Mouse (Mus musculus) intestine, embryonic 15.5 days (tissue): Measurements from ENCODE around the gene Oprm1. TPM values are rescaled to one million over a fixed set of nuclear protein-coding genes. Genes with fewer than 3 reads are reported as not detected.

Experiments used
- ATAC-seq: fragments of 200-750 bp; cut with Nextera tagmentation; 2 replicates; pipeline ENCODE4 v1.8.0; 2017; ENCODE audit warnings: moderate TSS enrichment, moderate library complexity
- H3K27ac ChIP-seq: fragments of 300-500 bp; sonication (generic); 2 replicates; pipeline ENCODE4 v1.5.1; 2015; ENCODE audit warnings: mild to moderate bottlenecking, inconsistent platforms
- H3K27me3 ChIP-seq: fragments of 300-500 bp; sonication (generic); replicated peaks from 2 replicates; pipeline ENCODE4 v1.6.1; 2015; ENCODE audit warnings: inconsistent platforms
- H3K36me3 ChIP-seq: fragments of 300-500 bp; sonication (generic); 2 replicates; pipeline ENCODE4 v1.6.1; 2015; ENCODE audit warnings: inconsistent platforms
- H3K4me1 ChIP-seq: fragments of 300-500 bp; sonication (generic); replicated peaks from 2 replicates; pipeline ENCODE4 v1.6.1; 2015; ENCODE audit warnings: inconsistent platforms
- H3K4me2 ChIP-seq: fragments of 300-500 bp; sonication (generic); replicated peaks from 2 replicates; pipeline ENCODE4 v1.6.1; 2015; ENCODE audit warnings: mild to moderate bottlenecking, inconsistent platforms
- H3K4me3 ChIP-seq: fragments of 300-500 bp; sonication (generic); replicated peaks from 2 replicates; pipeline ENCODE4 v1.5.1; 2015; ENCODE audit warnings: inconsistent platforms
- H3K9ac ChIP-seq: fragments of 300-500 bp; sonication (generic); 2 replicates; pipeline ENCODE4 v1.6.1; 2015; ENCODE audit warnings: inconsistent platforms
- H3K9me3 ChIP-seq: fragments of 300-500 bp; sonication (generic); 2 replicates; pipeline ENCODE4 v1.6.1; 2016; ENCODE audit warnings: inconsistent platforms
- WGBS: fragments of 180-500 bp; shearing (Covaris S2); methylation state at CpG from one replicate; pipeline ENCODE4 v1.1.7; 2015; 5-methylcytosine and 5-hydroxymethylcytosine counted together
- polyA plus RNA-seq: library from polyadenylated mRNA; unstranded; fragments of >200 nt; fragmentation: Nextera tagmentation; extraction: Ambion mirVana; gene quantifications from 2 replicates; pipeline ENCODE4 v1.2.1, GENCODE M21; 2015

Oprm1 gene
- polyA plus RNA-seq, 1 experiment from 2014 or later = 0.20 TPM

DNA sequence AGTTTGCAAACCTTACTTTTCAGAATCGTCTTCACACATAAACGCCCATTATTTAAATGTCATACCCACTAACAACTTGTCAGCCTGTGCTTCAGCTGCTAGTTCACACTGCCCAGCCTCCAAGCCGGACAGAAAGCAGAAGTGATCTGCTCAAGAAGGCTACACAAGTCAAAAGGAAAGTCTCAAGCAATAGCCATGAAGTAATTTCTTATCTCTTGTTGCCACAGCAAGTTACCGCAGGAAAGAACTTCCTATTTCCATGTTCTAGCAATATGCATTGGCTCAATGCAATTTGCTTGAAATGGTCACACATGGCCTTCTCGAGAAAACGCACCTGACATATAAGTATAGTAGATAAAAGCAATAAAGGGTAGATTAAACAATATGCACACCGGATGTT is 304.7 kb downstream of the Oprm1 start:
- Histone ChIP-seq H3K4me2 (no peak overlapping the region), H3K27me3 (no peaks in the 10 kb centered on the region), H3K4me1 (no peaks in the 10 kb centered on the region), H3K4me3 (no peak overlapping the region), H3K27ac (no peak overlapping the region), H3K9ac (no peak overlapping the region), H3K36me3 (no peaks in the 10 kb centered on the region), H3K9me3 (no peaks in the 10 kb centered on the region)
- 71% methylated on average over 7 of the region's 7 CpGs for WGBS
- no peak for ATAC-seq

DNA sequence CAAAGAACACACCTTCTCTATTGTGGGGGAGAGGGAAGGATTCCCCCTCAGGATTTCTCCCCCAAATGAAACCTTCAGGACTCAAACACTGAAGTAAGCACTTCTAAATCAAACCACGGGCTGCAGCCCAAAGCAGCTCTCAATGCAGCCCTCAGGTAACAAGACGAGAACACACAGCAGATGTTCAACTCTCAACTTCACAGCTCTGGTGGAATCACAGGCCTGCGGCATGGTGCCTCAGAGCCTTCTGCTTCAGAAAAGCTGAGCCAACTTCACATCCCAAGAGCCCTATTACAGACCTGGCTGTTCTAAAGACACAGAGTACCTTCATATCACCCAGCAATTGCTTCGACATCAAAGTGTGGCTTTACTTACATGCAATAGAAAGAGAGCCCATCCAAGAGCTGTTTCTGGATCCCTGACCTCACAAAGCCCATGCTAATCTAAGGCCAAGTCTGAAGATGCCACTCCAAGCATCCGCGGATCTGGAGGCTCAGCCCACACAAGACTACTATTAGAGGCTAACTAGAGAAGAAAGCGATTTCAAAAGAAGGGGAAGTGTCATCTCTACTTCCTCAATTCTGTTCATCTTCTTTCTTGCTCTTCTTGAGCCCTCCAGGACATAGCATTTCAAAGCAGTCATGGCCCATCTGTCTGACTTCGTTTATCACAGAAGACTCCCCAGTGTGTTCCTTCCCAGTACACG is 305.6 kb downstream of the Oprm1 start:
- 77% methylated on average over 9 of the region's 9 CpGs for WGBS
- no peak for ATAC-seq
- no peaks in the 10 kb centered on the region for H3K4me1 ChIP-seq

DNA sequence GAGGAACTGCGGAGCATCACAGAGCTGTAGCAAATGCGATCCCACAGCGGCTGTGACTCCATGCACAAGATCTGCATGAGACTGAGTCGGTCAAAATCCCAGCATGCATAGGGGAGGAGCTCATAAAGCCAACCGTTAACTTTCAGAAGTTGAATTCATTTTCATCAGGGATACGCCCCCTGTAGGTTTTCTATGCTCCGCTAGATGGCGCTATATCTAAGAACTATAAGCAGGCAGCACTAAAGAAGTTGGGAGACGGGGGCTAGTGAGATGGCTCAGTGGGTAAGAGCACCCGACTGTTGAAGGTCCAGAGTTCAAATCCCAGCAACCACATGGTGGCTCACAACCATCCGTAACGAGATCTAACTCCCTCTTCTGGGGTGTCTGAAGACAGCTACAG is 310.3 kb downstream of the Oprm1 start:
- Histone ChIP-seq H3K36me3 (no peaks in the 10 kb centered on the region), H3K27ac (no peak overlapping the region), H3K4me1 (no peaks in the 10 kb centered on the region), H3K9me3 (no peaks in the 10 kb centered on the region), H3K4me2 (no peak overlapping the region), H3K9ac (no peak overlapping the region), H3K27me3 (no peaks in the 10 kb centered on the region), H3K4me3 (no peak overlapping the region)
- 68% methylated on average over 12 of the region's 12 CpGs for WGBS
- ATAC-seq = no peak

More for the DNA sequence above, 305.6 kb downstream of the Oprm1 start:
- no peak overlapping the region for H3K27ac ChIP-seq
- no peaks in the 10 kb centered on the region for H3K9me3 ChIP-seq
- no peak overlapping the region for H3K4me2 ChIP-seq
- H3K36me3 ChIP-seq = no peaks in the 10 kb centered on the region
- no peaks in the 10 kb centered on the region for H3K27me3 ChIP-seq
- no peak overlapping the region for H3K4me3 ChIP-seq
- H3K9ac ChIP-seq = no peak overlapping the region

DNA sequence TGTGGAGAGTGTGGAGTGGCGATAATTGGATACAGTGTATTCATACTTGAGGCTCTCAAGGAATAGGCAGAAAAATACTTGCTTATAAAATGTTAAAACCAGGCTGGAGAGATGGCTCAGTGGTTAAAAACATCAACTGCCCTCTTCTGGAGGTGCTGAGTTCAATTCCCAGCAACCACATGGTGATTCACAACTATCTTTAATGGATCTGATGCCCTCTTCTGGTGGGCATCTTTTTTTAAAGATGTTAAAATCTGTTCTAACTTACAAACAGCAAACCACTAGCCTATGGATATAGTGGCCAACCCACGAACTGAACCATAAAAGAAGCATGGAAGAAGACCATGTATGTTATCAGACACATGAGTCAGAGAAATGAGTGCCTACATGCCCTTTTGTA is 310.8 kb downstream of the Oprm1 start:
- no peaks in the 10 kb centered on the region for H3K9me3 ChIP-seq
- H3K4me3 ChIP-seq = no peak overlapping the region
- no peaks in the 10 kb centered on the region for H3K4me1 ChIP-seq
- no peak overlapping the region for H3K27ac ChIP-seq
- H3K27me3 ChIP-seq = no peaks in the 10 kb centered on the region
- H3K9ac ChIP-seq = no peak overlapping the region
- H3K36me3 ChIP-seq = no peaks in the 10 kb centered on the region
- 93% methylated on average over 2 of the region's 2 CpGs for WGBS
- ATAC-seq = no peak
- no peak overlapping the region for H3K4me2 ChIP-seq

DNA sequence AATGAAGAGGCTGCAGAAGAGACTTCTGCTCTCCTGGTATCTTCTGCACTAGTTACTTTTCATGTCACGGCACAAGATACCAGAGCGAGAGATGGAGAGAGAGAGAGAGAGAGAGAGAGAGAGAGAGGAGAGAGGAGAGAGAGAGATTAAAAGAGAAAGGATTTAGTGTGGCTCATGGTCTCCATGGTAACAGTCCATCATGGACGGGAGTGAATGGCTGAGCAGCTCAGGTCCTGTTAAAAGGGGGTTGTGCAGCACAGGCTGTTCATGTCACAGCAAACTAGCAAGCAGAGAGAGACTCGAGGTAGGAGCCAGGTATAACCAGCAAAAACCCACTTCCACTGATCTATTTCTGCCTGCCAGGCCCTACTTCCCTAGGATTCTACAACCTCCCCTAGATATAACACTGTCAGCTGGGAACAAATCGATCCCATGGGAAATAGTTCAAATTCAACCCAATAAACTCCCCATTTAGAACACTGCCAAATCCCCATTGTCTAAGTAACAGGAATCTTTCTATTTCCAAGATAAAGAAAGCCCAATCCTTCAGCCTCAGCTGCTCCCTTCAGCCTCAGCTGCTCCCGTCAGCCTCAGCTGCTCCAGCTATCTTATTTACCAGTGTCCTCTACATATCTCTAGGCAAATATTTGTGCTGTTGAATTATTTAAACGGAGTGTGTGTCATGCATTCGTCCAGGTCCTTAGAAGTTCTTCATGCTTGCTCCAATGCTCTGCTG is 312.0 kb downstream of the Oprm1 start:
- H3K4me2 ChIP-seq = no peak overlapping the region
- H3K27me3 ChIP-seq = no peaks in the 10 kb centered on the region
- H3K9me3 ChIP-seq = no peaks in the 10 kb centered on the region
- H3K27ac ChIP-seq = no peak overlapping the region
- H3K4me1 ChIP-seq = no peaks in the 10 kb centered on the region
- no peak overlapping the region for H3K4me3 ChIP-seq
- H3K9ac ChIP-seq = no peak overlapping the region
- 54% methylated on average over 8 of the region's 8 CpGs for WGBS
- no peaks in the 10 kb centered on the region for H3K36me3 ChIP-seq
- no peak for ATAC-seq

DNA sequence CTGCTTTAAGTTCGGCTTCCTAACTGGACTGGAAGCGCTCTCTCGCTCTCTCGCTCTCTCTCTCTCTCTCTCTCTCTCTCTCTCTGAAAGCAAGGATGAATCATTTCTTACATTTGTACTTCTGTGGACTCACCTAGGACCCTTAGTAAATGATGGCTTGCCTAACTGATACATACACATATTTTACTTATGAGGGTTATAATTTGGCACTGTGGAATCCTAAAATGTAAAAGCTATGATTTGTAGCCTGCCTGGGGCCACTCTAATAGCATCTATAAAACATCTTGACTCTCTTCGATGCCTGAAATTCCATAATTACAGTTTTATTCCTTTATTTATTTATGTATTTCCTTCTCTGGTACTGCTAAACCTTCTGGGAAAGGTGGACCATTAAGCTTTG is 312.6 kb downstream of the Oprm1 start:
- Histone ChIP-seq H3K9ac (no peak overlapping the region), H3K27me3 (no peaks in the 10 kb centered on the region), H3K9me3 (no peaks in the 10 kb centered on the region), H3K4me2 (no peak overlapping the region), H3K27ac (no peak overlapping the region), H3K4me1 (no peaks in the 10 kb centered on the region), H3K36me3 (no peaks in the 10 kb centered on the region), H3K4me3 (no peak overlapping the region)
- WGBS = 55% methylated on average over 5 of the region's 5 CpGs
- no peak for ATAC-seq

DNA sequence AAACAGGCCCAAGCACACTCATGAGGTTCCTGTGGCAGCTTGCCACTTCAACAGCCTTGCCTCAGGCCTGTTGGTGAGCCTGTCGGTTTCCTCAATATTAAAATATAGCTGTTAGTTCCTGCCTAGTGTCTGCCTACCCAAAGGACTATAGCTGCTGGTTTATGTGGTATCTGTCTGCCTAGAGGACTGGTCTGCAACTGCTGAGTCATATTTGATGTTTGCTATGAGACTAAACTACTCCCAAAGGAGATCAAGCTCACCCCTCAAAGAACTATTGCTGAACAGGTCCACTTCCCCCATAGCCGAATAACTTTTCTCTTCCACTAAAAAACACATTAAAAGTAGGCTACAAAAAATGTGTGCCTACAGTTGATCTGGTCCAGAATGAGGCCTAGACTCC is 315.9 kb downstream of the Oprm1 start:
- no peaks in the 10 kb centered on the region for H3K4me1 ChIP-seq
- 84% methylated on average over 2 of the region's 2 CpGs for WGBS
- H3K4me2 ChIP-seq = no peak overlapping the region
- ATAC-seq = no peak
- H3K9me3 ChIP-seq = no peaks in the 10 kb centered on the region
- H3K27ac ChIP-seq = no peak overlapping the region
- no peaks in the 10 kb centered on the region for H3K27me3 ChIP-seq
- no peaks in the 10 kb centered on the region for H3K36me3 ChIP-seq
- no peak overlapping the region for H3K9ac ChIP-seq
- no peak overlapping the region for H3K4me3 ChIP-seq

DNA sequence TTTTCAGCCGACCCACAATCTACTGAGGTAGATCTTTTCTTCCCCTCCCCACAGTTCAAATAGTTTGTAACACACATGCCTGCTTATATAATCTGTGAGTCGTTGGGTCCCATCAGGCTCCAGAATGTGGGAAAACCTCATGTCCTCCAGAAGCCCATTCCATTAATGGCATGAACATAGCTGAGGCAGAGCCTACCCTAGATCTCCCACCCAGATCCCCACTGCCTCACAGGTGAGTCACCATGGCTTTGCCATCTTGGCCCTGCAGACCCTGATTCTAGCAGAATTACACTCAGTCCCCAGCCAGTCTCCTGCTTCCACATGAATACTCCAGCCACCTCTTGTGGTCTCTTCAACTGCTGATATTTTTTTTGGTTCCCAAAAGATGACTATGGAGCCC is 317.4 kb downstream of the Oprm1 start:
- Histone ChIP-seq H3K4me1 (no peaks in the 10 kb centered on the region), H3K27me3 (no peaks in the 10 kb centered on the region), H3K9ac (no peak overlapping the region), H3K4me2 (no peak overlapping the region), H3K36me3 (no peaks in the 10 kb centered on the region), H3K27ac (no peak overlapping the region), H3K4me3 (no peak overlapping the region), H3K9me3 (no peaks in the 10 kb centered on the region)
- WGBS = 84% methylated on average over 2 of the region's 2 CpGs
- ATAC-seq = 0 out of 2 replicates have a peak, but pooled peaks have one; percentile 8

DNA sequence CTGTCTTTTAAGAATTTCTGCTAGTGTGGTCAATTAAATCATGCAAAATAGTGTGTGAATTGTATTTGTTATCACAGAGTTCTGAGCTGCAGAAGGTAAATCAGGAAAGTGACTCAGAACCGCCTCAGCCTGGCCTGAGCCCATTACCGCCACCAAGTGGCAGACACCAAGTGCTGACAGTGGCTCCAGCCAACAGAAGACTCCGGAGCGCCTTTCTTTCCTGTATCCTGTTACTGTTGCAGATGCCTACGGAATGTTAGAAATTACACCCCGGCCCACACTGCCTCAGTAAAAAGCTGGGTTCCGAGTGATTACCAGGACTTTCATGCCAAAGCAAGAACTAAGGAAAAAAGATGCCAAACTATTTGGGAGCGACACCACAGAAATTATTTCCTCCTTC is 317.9 kb downstream of the Oprm1 start:
- H3K4me1 ChIP-seq = no peaks in the 10 kb centered on the region
- no peaks in the 10 kb centered on the region for H3K36me3 ChIP-seq
- no peak overlapping the region for H3K4me3 ChIP-seq
- peak overlapping the region; percentile 30; the same call in 1 of the 2 replicates for H3K4me2 ChIP-seq
- no peaks in the 10 kb centered on the region for H3K9me3 ChIP-seq
- 0 out of 2 replicates have a peak overlapping the region, but pooled peaks have one; percentile 64 for H3K27ac ChIP-seq
- 11% methylated on average over 8 of the region's 8 CpGs for WGBS
- H3K27me3 ChIP-seq = no peaks in the 10 kb centered on the region
- H3K9ac ChIP-seq = no peak overlapping the region
- peak; percentile 83 for ATAC-seq

DNA sequence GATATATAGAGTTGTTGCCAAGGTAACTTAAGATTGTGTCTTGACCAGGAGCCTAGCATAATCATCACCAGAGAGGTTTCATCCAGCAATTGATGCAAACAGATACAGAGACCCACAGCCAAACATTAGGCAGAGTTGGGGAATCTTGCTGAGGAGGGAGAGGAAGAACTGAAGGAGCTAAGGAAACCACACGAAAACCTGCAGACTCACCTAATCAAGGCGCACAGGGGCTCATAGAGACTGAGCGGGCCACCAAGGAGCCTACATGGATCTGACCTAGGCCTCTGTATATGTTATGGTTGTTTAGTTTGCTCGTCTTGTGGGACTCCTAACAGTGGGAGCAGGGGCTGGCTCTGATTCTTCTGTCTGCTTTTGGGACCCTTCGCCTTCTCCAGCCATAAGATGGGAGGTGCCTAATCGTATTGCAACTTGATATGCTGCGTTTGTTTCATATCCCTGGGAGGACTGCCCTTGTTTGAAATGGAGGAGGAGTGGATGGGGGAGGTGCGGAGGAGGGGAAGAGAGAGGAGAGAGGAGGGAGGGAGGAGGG is 318.4 kb downstream of the Oprm1 start:
- WGBS = 35% methylated on average over 7 of the region's 8 CpGs
- Histone ChIP-seq H3K9me3 (no peaks in the 10 kb centered on the region), H3K36me3 (no peaks in the 10 kb centered on the region), H3K27me3 (no peaks in the 10 kb centered on the region), H3K9ac (no peak overlapping the region), H3K27ac (peak overlapping the region; percentile 64), H3K4me2 (peak overlapping the region; percentile 30), H3K4me3 (no peak overlapping the region), H3K4me1 (no peaks in the 10 kb centered on the region)
- ATAC-seq = peak; percentile 56

DNA sequence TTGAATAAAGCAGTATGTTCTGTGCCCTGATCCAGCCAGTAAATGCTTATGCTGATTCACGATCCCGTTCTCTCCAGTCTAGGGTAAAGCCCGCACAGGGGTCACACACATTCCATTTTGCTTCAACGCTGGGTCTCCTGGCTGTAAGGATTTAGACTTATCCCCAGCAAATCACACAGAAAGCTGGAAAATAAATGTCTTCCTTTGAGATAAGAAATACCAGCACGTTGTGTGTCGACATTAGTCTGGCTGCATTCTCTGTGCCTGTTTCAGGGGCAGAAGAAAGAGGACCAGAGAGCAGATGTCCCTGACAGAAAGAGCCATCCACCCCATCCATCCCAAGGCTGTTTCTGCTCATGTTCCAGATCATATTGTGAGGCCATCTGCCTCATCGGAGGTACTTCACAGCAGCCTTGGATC is 319.1 kb downstream of the Oprm1 start:
- Histone ChIP-seq H3K4me3 (no peak overlapping the region), H3K27ac (0 out of 2 replicates have a peak overlapping the region, but pooled peaks have one; percentile 11), H3K27me3 (no peaks in the 10 kb centered on the region), H3K9ac (no peak overlapping the region), H3K9me3 (no peaks in the 10 kb centered on the region), H3K4me2 (no peak overlapping the region), H3K4me1 (no peaks in the 10 kb centered on the region), H3K36me3 (no peaks in the 10 kb centered on the region)
- WGBS = 43% methylated on average over 7 of the region's 7 CpGs
- no peak for ATAC-seq

DNA sequence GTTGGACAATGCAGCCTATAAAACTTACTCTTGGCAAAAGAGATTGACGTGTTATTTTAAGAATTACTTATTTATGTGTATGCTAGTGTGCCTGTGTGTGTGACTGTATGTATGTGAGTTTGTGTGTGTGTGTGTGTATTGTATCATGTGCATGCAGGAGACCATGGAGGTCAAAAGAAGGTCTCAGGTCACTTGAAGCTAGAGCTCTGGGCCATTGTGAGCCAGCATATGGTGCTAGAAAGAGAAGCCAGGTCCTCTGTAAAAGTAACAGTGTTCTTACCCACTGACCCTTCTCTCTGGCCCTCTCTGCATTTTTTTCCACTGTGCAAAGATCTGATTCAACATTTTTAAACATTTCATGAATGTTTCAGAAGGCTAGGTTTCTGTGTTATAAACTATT is 319.7 kb downstream of the Oprm1 start:
- H3K9ac ChIP-seq = no peak overlapping the region
- ATAC-seq = no peak
- H3K4me2 ChIP-seq = no peak overlapping the region
- no peak overlapping the region for H3K4me3 ChIP-seq
- 78% methylated on average over 1 of the region's 1 CpGs for WGBS
- no peaks in the 10 kb centered on the region for H3K36me3 ChIP-seq
- H3K4me1 ChIP-seq = no peaks in the 10 kb centered on the region
- H3K9me3 ChIP-seq = no peaks in the 10 kb centered on the region
- no peaks in the 10 kb centered on the region for H3K27me3 ChIP-seq
- no peak overlapping the region for H3K27ac ChIP-seq
